Mouse (Mus musculus): Measurements from ENCODE around the gene Rgs10.

DNA sequence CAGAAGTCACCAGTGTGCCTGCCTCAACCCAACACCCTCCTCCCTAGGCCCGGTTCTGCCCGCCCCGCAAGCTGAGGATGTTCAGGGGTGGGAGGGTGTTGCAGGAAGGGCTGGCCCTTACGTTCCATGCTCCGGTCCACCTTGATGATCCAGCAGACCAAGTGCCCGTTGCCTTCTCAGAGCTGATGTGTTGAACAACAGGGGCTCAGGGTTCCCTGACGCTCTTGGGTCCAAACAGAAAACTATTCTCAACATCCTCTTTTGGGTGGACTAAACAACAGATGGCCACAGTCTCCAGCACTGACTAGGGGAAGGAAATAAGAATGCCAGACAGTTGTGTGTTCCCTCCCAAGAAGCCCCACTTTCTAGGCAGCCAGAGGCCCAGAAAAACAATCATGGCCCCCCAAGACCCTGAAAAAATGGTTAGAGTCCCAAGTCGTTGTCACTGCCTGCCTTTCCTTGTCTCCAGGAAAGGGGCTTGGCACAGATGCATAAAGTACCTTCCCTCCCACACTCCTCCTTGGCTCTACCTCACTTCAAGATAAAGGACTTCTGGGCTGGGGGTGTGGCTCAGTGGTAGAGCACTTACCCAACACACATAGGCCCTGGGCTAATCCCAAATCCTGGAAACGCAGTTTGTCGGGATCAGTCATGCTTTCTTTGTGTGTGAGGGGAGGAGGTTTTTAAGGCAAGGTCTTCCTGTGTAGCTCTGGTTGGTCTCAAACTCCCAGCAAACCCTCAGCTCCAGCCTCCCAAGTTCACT, 6.3 kb downstream of the Rgs10 start:
- no peak for TF ChIP-seq TAL1 (IDR thresholded peaks at IDR 0.05; ENCODE audit: low read length)
- TF ChIP-seq POLR2A (IDR thresholded peaks at IDR 0.05; ENCODE audit: control insufficient read depth in 1 of 2, insufficient read depth in 1 of 2, low read depth in 1 of 2, low read length in 2 of 2, poor library complexity in 1 of 2) = no peak
- no peak for TF ChIP-seq E2F4 (IDR thresholded peaks at IDR 0.05; ENCODE audit: borderline replicate concordance, low read depth, low read length)

Data from MEL (cell line).